Mouse (Mus musculus) T-helper 1 cell (primary cell): ENCODE data around the gene Emilin3.
"Not testable (repeated sequence)": the region's sequence is repeated elsewhere in the genome, so short reads cannot be mapped to it uniquely, and the experiment has no call there.

Experiments
- in situ Hi-C: fragments of 300-600 bp; cut with MboI, MseI; formaldehyde crosslinking; loops from one replicate; pipeline ENCODE4 v1.15.1; 2025; ENCODE audit warnings: high pct_unique_total_duplicates

Gene Emilin3

DNA sequence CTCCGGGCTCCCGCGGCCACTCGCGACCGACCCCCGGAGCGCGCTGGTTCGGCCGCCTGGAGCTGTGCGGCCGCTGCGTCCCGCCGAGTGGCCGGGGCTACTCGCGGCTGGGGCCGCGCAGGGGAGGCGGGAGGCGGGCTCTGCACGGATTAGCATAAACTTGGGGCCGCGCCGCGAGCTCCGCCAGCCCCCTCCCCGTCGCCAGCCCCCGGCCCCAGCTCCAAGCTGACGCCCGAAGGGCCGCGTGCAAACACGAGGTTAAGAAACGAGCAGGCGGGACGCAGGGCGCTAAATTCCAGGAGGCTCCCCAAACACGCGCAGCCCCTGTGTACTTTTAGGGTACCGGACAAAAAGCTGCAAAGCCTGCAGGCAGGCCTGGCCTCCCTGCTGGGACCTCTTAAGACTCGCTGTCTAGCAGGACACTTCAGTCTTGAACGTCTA is at the start of gene Emilin3:
Gene Emilin3, minus strand, starts transcription at position 98 of the 441 bp plus-strand sequence.
- in situ Hi-C loops: no loop called here

DNA sequence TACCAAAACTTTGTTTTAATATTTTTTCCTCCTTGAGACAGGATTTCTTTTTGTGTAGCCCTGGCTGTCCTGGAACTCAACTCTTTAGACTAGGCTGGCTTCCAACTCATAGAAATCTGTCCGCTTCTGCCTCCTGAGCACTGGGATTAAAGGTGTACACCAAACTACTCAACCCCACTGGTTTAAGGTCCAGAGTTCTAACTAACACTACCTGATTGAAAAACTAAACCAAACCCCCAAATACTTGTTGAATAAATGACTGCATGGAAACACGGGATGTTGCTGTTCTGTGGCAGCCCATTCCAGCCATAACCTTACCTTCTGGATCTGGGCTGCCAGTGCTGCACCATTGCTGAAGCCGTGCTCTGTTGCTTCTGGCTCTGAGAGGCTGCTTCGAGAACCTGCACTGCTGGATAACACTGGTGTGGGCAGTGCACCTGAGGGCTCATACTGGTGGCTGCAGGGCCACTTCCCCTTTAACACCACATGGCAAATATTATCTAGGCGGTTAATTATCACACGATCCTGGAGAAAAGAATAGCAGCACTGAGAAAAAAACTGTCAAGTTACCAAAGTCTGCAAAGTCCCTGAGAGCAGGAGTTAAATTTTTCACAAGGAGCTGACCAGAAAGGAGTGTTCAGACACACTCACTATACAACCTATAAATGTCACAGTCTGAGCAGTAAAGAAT is 49.0 kb upstream of the Emilin3 start:
- in situ Hi-C loops: no loop called here

DNA sequence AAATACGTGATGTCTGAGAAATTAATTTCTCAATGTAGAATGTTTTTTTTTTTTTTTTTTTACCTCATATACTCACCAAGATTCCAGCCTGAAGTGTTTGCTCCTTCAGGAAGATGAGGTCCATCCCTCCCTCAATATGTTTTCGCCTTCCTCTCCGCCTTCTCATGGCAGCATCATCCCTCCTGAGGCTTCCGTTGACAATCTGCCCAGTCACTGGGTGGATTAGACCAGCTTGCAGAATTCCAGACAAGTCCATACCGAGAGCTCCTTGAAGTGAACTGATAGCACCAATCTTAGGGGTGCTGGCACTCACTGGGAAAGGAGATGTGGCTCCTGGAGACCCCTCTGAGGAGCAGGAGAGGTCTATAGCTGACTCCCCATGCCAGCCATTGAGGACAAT is 47.8 kb upstream of the Emilin3 start:
- in situ Hi-C loops: no loop called here

DNA sequence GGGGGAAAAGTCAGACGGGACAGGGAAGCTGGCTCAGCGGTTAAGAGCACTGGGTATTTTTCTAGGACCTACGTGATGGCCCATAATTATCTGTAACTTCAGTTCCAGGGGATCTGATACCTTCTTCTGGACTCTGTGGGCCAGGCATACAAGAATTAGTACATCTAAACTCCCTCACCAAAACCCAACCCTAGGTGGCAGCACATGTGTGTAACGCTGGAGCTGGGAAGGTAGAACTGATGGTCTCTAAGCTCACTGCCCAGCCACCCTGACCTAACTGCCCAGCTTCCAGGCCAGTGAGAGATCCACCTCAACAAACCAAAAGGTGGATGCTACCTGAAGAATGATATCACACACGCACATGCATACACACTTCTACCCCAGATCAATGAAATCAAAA is 46.6 kb upstream of the Emilin3 start:
- in situ Hi-C loops: no loop called here

DNA sequence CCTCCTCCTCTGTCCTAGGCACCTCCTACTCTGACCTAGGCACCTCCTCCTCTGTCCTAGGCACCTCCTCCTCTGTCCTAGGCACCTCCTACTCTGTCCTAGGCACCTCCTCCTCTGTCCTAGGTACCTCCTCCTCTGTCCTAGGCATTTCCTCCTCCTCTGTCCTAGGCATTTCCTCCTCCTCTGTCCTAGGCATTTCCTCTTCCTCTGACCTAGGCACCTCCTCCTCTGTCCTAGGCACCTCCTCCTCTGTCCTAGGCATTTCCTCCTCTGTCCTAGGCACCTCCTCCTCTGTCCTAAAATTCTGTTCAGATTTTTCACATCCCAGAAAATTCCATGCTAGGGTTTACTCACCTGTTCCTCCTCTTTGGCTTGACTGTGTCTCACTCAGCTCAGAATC is 45.7 kb upstream of the Emilin3 start:
- in situ Hi-C loops: not testable (repeated sequence)

DNA sequence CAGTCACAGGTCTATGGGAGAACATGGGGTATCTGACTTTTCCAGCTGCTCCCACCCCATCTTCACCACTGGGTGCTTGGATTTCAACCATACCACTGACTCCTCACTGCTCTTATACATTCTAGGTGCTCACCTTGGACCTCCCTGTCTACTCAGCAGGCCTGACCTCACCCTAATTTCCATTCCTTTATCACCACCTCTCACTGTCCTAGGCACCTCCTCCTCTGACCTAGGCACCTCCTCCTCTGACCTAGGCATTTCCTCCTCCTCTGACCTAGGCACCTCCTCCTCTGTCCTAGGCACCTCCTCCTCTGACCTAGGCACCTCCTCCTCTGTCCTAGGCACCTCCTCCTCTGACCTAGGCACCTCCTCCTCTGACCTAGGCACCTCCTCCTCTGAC is 45.2 kb upstream of the Emilin3 start:
- in situ Hi-C loops: not testable (repeated sequence)

DNA sequence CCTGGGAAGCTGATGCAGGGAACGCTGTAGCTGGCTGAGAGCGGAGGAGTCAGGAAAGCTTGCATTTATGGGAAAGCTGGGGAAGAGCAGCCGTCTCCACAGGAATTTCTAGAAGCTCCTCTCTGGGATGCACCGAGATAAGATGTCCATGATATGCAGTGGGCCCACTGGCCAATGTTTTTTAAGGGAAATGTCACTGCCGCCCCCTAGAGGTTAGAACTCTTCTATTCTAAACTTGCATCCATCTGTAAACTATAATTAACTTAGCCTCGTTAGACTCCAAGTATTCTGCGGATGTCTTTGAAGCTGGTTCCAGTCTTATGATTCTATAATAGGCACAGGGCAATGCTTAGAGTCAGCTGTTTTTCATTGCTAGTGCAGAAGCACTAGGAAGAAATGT is 43.2 kb upstream of the Emilin3 start:
- in situ Hi-C loops: no loop called here

DNA sequence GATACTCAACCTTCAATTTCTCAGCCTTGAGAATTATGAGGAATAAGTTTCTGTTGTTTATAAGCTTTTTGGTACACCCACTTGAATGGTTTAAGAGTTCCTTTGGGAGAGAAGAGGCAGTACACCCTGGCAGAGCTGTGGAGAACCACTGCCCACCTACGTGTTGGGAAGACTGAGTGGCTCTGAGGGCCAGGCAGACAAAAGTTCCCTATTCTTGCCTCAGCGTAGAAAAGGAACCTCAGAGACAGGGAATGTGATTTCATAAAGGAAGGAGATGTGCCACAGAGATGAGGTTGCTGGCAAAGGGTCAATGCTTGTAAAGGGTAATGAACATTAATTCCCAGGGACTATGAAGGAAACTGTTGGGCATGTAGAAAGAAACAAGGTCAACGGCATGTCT is 42.4 kb upstream of the Emilin3 start:
- in situ Hi-C loops: no loop called here

DNA sequence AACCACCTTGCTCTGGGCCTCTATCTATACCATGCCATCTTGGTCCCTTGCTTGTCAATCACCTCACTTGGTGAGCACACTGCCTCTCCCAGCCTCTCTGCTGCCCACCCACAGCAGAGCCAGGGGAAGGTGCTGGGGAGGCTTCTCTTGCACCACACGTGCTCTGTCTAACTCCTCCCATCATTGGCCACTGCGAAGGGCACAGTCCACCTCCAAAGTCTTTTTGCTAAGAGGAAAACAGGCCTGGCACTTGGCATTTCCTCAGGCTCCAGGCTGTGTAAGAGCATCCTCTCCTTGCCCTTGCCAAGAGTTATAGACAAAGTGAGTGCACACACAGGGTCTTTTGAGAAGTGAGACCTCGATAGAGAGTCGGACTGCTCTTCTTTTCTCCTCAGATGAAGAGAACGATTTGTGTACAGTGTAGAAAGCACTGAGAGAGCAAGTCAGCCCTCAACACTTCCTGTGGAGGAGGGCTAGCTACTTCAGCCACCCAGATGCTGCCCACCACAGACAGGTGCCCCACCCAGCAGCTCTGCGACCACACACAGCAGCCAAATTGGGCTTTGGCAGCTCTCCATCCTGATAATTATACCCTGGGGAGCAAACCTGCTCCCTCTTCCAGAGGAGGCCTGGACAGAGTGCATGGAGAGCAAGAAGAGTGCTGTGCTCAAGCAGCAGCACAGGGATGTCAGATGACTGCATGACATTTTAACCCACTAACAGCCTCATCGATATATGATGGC is 41.2 kb upstream of the Emilin3 start:
- in situ Hi-C loops: no loop called here

DNA sequence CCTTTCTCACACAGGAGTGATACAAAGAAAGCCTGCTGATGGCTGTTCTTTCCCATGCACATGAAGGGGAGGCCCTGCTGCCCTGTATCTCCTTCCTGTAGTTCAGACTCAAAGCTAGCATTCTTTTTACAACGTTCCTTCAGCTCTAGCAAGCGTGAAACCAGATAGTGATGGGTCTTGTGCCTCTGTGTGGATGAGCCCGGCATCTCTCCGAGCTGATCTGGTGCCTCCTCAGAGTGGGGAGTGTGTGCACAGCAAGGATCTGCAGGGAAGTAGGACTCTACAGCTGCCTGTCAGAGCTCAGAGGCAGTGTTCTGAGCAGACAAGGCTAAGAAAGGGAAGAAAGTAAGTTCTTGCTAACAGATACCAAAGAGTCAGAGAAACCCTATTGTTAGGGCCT is 39.5 kb upstream of the Emilin3 start:
- in situ Hi-C loops: no loop called here

DNA sequence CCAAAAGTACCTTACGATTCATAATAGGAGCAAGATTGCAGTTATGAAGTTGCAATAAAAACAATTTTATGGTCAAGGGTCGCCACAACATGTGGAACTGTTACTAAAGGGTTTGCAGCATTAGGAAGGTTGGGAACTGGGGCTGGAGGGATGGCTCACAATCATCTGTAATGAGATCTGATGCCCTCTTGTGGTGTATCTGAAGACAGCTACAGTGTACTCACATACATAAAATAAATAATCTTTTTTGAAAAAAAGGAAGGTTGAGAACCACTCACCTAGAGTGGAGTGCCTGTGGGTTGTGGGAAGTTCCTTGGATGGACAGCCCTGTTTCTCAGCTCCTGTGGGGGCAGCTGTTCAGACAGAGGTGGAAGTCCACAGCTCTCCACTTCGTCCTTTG is 30.3 kb upstream of the Emilin3 start:
- in situ Hi-C loops: no loop called here

DNA sequence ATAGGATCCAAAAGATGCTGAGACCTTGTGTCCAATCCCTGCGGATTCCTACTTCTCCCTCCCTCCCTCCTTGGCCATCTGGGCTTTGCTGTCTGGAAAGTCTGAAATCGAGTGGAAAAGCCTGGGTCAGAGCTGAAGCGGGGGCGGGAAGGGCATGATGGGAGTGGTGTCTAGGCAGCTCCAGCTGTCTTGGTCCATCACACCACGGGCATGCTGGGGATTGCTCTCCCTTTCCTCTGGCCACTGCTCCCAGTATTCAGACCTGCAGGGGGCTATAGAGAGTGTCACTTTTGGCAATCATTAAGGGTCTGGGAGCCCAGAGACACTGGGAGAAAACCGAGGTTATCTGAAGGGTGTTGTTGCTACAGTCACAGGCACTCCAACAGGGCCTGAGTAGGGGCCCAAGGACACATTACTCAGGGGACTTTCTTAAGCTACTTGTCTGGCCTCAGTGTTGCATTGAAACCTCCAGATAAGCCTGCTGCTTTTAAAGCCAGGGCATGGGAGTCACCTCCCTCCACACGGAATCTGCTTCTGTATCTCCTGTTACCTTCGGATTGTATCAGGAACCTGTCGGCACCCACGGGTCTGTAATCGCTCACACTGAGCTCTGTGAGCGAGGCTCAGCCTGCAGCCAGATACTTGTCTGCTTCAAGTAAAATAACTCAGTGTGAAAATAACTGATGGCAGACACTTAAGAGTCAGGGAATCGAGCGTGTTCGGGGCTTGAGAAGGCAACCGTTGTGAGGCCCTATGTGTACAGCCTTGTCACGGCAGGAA is 29.0 kb upstream of the Emilin3 start:
- in situ Hi-C loops: no loop called here

DNA sequence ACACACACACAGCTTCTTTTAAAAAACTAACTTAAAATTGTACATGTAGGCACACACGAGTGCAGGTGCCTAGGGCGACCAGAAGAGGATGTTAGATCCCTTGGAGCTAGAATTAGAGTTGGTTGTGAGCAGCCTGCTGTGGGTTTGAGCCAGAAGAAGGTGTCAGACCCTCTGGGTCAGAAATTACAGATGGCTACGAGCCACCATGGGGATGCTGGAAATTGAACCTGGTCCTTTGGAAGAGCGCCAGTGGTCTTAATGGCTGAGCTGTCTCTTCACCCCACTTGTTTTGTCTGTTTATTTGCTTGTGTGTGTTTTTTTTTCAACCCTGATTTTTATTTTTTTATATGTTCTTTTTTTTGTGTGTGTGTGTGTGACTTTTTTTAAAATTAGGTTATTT is 22.3 kb upstream of the Emilin3 start:
- in situ Hi-C loops: no loop called here

DNA sequence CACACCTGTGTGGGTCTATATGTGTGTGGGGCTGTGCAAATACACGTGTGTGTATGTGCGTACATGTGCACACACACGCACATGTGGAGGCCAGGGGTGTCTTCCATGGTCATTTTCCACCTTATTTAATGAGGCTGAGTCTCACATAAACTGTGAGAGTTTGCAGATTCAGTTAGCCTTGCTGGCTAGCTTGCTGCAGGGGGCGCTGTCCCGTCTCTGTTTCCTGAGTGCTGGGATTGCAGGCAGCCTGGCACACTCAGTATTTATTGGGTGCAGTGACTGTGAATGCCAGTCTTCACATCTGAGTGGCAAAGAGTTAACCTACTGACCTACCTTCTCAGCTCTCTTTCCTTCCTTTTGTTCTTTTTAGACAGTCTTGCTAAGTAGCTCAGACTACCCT is 21.8 kb upstream of the Emilin3 start:
- in situ Hi-C loops: no loop called here

DNA sequence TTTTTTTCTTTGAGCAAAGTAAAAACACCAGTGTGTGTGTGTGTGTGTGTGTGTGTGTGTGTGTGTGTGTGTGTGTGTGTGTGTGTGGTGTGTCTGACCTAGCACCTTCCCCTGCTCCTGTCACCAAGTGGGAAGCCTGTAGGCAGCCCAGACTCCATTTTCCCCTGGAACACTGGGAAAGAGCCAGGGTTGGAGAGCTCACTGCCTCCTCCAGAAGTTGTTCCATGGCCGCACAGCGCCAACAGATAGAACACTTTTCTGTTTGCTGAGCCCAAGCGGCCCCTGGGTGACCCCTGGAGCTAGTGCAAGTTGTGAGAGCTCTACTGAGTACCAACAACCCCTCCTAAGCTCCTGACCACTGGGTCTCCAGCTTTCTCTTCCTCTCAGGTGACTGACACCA is 20.9 kb upstream of the Emilin3 start:
- in situ Hi-C loops: no loop called here

DNA sequence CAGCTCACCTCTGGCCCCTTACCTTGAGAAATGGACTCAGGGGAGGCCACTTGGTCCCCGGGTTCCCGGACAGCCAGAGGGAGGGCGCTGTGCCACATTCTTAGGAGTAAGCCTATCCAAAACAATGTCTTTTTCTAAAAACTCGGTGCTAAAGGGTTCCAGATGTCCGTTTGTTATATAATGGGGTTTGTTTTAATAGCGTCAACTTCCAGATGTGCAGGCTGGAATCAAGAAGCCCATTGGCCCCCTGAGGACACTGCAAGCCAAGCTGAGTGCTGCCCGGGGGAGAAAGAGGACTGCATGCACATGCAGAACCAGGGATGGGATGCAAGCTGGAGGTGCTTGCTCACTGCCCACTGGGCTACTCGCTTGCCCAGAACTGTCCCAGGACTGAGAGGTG is 20.2 kb upstream of the Emilin3 start:
- in situ Hi-C loops: no loop called here

DNA sequence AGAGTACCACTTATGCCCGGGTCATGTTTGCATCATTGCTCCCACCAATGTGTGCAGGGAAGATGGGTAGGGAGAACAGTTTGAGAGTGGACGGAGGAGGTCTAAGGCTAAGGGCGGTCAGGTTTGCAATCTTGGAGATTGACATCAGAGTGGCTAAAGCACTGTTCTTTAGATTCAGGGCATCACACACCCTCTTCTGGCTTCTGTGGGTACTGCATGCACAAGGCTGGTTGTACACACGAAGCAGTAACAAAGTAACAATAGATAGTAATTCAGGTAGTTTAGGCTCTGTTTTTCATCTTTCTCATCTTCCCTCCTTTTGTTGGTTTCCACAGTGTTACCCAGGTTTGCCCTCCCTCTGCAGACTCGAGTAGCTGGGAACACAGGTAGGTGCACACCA is 19.2 kb upstream of the Emilin3 start:
- in situ Hi-C loops: no loop called here

DNA sequence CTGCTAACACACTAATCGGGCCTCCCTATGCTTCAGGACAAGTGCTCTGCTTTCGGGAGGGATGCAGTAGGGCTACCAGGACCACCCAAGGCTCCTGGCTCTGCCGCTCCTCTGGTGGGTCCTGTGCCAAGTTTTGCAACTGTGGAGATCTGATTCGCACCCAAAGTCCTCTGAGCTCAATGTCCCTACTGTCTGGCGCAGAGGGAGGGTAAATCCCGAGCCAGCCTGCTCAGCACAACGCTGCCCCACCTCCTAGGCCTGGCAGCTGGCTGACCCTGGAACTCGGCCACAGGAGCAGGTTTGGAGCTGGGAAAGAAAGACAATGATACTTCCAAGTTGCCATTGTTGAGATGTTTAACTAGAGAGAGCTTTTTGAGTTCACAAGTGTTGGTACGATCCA is 13.1 kb upstream of the Emilin3 start:
- in situ Hi-C loops: no loop called here

DNA sequence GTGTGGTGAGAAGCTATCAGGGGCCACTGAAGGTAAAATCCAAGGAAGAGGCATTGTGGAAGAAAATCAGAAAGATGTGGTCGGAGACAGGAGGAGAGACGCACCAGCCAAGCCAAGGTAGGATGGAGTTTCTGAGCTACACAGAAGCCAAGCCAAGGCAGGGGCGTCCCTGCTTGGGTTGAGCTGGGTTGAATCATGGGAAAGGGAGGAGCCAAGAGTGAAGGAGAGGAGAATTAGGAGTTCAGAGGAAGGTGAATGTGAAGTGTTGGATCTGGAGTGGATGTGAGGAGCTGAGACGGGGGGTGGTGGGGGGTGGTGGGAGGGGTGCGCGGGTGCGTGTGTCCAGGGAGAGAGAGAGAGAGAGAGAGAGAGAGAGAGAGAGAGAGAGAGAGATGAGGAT is 9.2 kb upstream of the Emilin3 start:
- in situ Hi-C loops: no loop called here

DNA sequence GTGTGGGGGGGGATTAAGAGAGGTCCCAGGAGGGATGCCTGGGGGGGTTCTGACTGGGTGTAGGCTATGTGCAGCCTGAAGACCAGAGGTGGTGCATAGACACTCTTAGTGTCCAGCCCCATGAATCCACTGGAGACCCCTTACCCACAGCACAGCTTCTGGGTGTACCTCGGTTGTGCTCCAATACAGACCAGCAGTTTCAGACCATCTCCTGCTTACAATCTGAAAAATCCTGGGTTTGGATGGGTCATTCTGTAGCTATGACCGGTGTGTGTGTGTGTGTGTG is 6.7 kb upstream of the Emilin3 start:
- in situ Hi-C loops: no loop called here

DNA sequence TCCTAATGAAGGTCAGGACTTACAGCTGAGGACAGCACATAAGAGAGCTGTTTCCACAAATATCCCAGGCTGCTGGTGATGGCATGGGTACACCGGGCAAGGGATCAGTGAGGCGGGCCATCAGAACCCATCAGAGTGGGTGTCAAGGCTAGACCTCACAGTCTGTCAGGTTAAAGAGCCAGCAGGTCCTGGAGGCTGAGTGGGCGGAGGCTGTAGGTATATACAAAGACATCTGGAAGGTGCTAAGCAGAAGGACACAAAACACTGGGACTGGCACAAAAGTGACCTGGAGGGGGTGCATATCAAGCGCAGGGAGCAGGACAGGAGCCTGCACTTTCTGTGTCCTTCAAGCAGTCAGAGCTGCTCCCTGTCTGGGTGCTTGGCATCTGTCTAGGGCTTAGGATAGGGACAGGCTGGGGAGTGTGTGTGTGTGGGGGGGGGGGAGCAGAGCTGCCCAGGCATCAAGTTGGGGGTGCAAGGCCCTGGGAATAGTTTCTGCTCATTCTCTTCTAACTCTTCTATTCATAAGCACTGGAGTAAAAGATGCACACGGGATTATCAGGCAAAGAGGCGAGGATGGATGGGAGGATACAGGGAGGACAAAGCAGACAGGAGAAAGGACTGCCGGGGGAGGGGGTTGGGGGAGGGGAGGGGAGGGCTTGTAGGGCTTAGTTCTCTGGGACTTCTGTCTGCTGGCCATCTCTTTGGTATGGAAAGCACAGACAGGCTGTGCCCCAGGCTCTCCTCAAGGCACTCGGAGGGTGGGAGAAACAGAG is 6.2 kb upstream of the Emilin3 start:
- in situ Hi-C loops: no loop called here

DNA sequence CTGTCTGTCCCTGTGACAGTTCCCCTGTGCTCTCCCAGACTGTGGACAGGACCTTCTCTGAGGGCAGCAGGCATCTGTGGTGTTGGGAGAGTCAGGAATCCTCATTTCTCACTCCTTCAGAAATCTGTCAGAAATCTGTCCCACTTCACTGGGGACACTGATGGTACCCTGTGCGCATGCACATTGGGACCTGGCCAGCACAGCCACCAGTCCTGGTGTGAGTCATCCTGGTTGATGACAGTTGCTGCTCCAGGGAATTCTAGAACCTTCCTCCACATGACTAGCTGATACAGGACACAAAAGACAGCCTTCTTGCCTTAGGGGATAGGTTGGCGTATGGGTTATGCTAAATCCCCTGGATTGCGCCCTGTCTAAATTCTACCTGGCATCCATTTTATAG is 5.2 kb upstream of the Emilin3 start:
- in situ Hi-C loops: no loop called here
